Mouse (Mus musculus): ENCODE data around the gene Tmem236.

DNA sequence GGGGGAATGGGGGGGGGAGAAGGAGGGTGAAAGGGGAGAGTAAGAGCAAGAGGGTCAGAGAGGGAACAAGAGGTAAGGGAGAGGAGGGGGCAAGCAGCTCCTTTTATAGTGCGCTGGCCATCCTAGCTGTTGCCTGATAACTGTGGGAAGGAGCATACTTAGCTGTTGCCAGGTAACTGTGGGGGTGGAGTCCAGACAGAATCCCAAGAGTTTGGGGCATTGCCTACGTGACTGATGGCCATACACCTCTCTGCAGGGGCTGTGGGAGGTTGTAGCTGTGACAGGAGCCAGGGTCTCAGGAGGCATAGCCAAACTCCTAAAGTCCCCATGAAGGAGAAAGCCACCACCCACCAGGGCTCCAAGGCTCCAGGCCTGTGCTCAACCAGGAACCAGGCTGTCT lies 34.3 kb upstream of the Tmem236 start:
- TF ChIP-seq POLR2A (IDR thresholded peaks at IDR 0.05; ENCODE audit: borderline replicate concordance, insufficient read depth, low read length) (no peak), CTCF (IDR thresholded peaks at IDR 0.05; ENCODE audit: borderline replicate concordance, insufficient read depth, low read depth, low read length) (no peak)
